Mouse (Mus musculus) stomach, embryonic 16.5 days (tissue): ENCODE data around the gene Nudt3. TPM values are rescaled to one million over a fixed set of nuclear protein-coding genes. Genes with fewer than 3 reads are reported as not detected.

Experiments used
- ATAC-seq: fragments of 200-750 bp; cut with Nextera tagmentation; 2 replicates; pipeline ENCODE4 v1.8.0; 2017; ENCODE audit warnings: moderate number of reproducible peaks, moderate TSS enrichment; ENCODE audit not compliant: insufficient read depth, low FRiP score
- H3K27ac ChIP-seq: fragments of 300-500 bp; sonication (generic); 2 replicates; pipeline ENCODE4 v1.5.1; 2014; ENCODE audit warnings: low read length
- H3K27me3 ChIP-seq: fragments of 300-500 bp; sonication (generic); 2 replicates; pipeline ENCODE4 v1.6.1; 2014; ENCODE audit warnings: low read length, control low read depth, mixed read lengths; ENCODE audit not compliant: control insufficient read depth, insufficient read depth
- H3K36me3 ChIP-seq: fragments of 300-500 bp; sonication (generic); 2 replicates; pipeline ENCODE4 v1.6.1; 2014; ENCODE audit warnings: low read length; ENCODE audit not compliant: control insufficient read depth, insufficient read depth
- H3K4me1 ChIP-seq: fragments of 300-500 bp; sonication (generic); 2 replicates; pipeline ENCODE4 v1.6.1; 2014; ENCODE audit warnings: low read length, control low read depth, mixed read lengths; ENCODE audit not compliant: control insufficient read depth, insufficient read depth
- H3K4me2 ChIP-seq: fragments of 300-500 bp; sonication (generic); 2 replicates; pipeline ENCODE4 v1.6.1; 2014; ENCODE audit warnings: low read depth, low read length, mixed read lengths
- H3K4me3 ChIP-seq: fragments of 300-500 bp; sonication (generic); replicated peaks from 2 replicates; pipeline ENCODE4 v1.5.1; 2014; ENCODE audit warnings: mild to moderate bottlenecking, low read length
- H3K9ac ChIP-seq: fragments of 300-500 bp; sonication (generic); 2 replicates; pipeline ENCODE4 v1.6.1; 2014; ENCODE audit warnings: low read length
- H3K9me3 ChIP-seq: fragments of 300-500 bp; sonication (generic); replicated peaks from 2 replicates; pipeline ENCODE4 v1.6.1; 2016; ENCODE audit warnings: low read length, control low read depth; ENCODE audit not compliant: control insufficient read depth
- WGBS: fragments of 180-500 bp; shearing (Covaris S2); extraction: QIAGEN DNeasy Blood & Tissue Kit; methylation state at CpG from one replicate; pipeline ENCODE4 v1.1.7; 2014; 5-methylcytosine and 5-hydroxymethylcytosine counted together
- polyA plus RNA-seq: library from polyadenylated mRNA; unstranded; fragments of >200 nt; fragmentation: Nextera tagmentation; extraction: Ambion mirVana; gene quantifications from 2 replicates; pipeline ENCODE4 v1.2.1, GENCODE M21; 2015

Gene Nudt3
- 63.1 and 63.4 TPM in 2 replicates for polyA plus RNA-seq

DNA sequence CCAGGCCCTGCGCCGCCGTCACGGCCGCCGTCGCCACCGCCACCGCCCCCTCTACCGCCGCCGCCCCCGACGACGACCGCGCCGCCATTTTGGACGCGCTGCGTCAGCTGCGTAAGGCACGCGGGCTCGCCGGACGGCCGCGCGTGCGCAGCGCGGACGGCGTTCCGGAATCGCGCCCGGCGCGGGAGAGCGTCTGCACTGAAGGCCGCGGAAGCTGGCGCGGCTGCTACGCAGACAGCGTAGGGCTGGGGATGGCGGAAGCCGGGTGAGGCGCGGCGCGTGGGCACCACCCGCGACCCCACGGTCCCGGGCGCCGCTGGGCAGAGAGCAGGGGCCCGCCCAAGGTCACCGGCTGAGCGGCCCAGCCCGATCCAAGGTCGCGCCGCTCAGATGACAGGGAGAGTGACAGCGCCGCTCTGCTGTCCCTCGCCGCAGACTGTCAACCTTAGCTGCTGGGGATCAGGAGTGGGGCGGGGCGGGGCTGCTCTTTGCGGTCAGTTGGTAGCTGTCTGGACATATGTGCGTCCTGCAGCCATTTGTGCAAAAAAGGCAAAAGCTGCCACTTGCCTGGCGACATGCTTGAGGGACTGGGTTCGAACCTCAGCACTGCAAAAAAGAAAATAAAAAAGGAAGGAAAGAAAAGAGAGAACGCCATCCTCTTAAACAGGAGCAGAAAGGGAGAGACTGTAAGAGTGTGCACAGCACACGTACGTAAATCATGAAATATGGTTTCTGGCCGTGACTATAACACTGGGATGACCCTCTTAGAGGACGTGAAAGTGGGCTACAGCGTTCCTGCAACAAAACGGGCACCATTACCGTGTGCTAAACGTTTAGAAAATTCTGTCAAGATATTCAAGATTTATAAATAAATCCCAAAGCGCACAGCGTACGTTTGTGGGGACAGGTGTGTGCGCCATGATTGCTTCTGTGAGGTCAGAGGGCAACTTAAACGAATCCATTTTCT, at the start of gene Nudt3:
Gene Nudt3 (minus strand): TSS at position 136 of the 967 bp plus-strand sequence.
- Histone ChIP-seq H3K27me3 (no peaks in the 10 kb centered on the region), H3K27ac (peak within 1 kb of the TSS; percentile 93), H3K4me1 (peaks cover 10% of the 10 kb centered on the region; the same call in 1 of the 2 replicates), H3K9me3 (no peaks in the 10 kb centered on the region), H3K4me3 (peak within 1 kb of the TSS; percentile 82), H3K36me3 (no peaks in the 10 kb centered on the region), H3K9ac (peak within 1 kb of the TSS; percentile 98), H3K4me2 (peak within 1 kb of the TSS; percentile 73)
- WGBS: 5% methylated on average over 83 of the region's 91 CpGs
- ATAC-seq: peak; percentile 94

- no peak for ATAC-seq
- Histone ChIP-seq H3K9ac (no peak overlapping the region), H3K4me3 (no peak overlapping the region), H3K4me2 (no peak overlapping the region), H3K27ac (no peak overlapping the region), H3K4me1 (no peaks in the 10 kb centered on the region), H3K27me3 (no peaks in the 10 kb centered on the region), H3K36me3 (no peaks in the 10 kb centered on the region), H3K9me3 (no peaks in the 10 kb centered on the region)
- 82% methylated on average over 6 of the region's 6 CpGs for WGBS
Measured at GRCm38 (mm10) chr17:27671720-27672119, 48.4 kb upstream of the Nudt3 start.

DNA sequence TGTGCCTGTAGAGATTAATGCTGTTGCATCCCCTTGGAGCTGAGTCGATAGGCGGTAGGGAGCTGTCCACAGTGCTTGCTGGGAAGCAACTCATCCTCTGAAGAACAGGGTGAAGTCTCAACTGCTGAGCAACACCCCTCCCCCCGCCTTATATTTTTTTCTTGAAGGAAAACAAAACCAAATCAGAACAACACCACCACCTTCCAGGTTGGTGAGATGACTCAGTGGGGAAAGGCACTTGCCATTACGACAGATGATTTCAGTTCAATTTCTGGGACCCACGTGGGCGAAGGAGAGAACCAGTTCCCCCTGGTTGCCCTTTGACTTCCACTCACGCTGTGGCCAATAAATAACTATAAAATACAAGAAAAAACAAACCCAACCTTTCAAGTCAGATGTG, 35.5 kb upstream of the Nudt3 start:
- no peak for ATAC-seq
- H3K27ac ChIP-seq: no peak overlapping the region
- H3K4me1 ChIP-seq: peaks cover 8% of the 10 kb centered on the region
- H3K36me3 ChIP-seq: no peaks in the 10 kb centered on the region
- whole genome bisulfite sequencing: 66% methylated on average over 7 of the region's 7 CpGs
- H3K4me2 ChIP-seq: no peak overlapping the region
- no peaks in the 10 kb centered on the region for H3K9me3 ChIP-seq
- H3K9ac ChIP-seq: no peak overlapping the region
- H3K4me3 ChIP-seq: no peak overlapping the region
- H3K27me3 ChIP-seq: peaks cover 27% of the 10 kb centered on the region

DNA sequence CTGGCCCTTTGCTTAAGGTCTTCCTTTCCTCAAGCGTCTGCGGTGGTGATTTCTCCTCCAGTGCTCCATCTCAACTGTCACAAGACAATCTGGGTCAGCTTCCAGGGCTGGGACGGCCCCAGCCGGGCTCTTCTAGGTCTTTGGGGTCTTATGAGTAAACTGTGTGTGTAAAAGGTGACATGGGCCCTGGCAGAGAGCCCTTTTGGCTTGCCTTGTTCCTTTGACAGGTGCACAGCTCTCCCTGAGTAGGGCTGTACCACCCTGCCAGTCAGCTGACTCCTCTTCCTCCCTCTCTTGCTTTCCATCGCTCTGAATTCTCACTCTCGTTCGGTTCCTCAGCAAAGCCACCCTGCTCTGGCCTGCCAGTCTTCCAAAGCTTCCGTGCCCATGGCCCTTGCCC, 33.8 kb upstream of the Nudt3 start:
- H3K4me1 ChIP-seq: peaks cover 8% of the 10 kb centered on the region
- H3K27me3 ChIP-seq: peaks cover 27% of the 10 kb centered on the region
- WGBS: 66% methylated on average over 8 of the region's 8 CpGs

DNA sequence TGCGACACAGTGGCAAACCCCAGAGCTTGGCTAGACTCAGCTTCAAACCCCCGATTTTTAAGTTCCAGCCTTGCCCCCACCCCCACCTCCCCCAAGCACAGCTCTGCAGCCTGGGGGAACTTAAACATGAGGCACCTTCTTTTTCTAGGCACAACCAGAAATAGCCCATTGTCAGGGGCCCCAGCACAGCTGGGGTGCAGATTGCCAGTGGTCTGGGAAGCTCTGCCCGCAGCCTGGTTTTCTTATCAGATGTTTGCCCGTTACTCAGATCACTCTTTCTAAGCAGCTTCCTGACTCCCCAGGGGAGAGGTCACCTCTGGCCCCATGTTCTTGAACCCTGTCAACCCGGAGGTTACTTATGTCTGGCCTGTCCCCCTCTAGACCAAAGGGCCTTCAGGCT, 33.1 kb upstream of the Nudt3 start:
- Histone ChIP-seq H3K4me2 (no peak overlapping the region), H3K27me3 (peaks cover 27% of the 10 kb centered on the region), H3K27ac (no peak overlapping the region), H3K4me1 (peaks cover 8% of the 10 kb centered on the region), H3K36me3 (no peaks in the 10 kb centered on the region), H3K9me3 (no peaks in the 10 kb centered on the region), H3K4me3 (no peak overlapping the region), H3K9ac (no peak overlapping the region)
- no peak for ATAC-seq
- 20% methylated on average over 5 of the region's 5 CpGs for WGBS

More for the DNA sequence above, 33.8 kb upstream of the Nudt3 start:
- ATAC-seq: no peak
- no peaks in the 10 kb centered on the region for H3K36me3 ChIP-seq
- no peak overlapping the region for H3K4me3 ChIP-seq
- H3K9me3 ChIP-seq: no peaks in the 10 kb centered on the region
- no peak overlapping the region for H3K9ac ChIP-seq
- no peak overlapping the region for H3K27ac ChIP-seq
- no peak overlapping the region for H3K4me2 ChIP-seq

DNA sequence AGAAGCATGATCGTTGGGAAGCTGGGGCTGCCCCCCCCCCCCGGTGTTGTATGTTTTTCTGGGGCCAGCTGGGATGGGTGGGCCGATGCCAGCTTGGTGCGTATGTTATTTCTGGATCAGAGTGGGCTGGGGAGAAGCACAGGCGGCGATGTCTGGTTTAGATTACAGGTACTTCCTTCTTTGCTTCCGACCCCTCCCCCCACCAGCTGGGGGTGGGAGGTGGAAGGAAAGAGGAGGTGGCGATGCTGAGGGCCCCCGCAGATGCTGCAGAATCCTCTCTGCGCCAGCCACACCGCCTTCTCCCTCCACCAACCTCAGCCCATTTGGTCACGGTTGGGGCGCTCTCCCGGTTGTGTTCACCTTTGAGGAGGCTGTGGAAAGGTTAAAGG, 32.7 kb upstream of the Nudt3 start:
- H3K9ac ChIP-seq: no peak overlapping the region
- ATAC-seq: no peak
- 6% methylated on average over 14 of the region's 14 CpGs for WGBS

DNA sequence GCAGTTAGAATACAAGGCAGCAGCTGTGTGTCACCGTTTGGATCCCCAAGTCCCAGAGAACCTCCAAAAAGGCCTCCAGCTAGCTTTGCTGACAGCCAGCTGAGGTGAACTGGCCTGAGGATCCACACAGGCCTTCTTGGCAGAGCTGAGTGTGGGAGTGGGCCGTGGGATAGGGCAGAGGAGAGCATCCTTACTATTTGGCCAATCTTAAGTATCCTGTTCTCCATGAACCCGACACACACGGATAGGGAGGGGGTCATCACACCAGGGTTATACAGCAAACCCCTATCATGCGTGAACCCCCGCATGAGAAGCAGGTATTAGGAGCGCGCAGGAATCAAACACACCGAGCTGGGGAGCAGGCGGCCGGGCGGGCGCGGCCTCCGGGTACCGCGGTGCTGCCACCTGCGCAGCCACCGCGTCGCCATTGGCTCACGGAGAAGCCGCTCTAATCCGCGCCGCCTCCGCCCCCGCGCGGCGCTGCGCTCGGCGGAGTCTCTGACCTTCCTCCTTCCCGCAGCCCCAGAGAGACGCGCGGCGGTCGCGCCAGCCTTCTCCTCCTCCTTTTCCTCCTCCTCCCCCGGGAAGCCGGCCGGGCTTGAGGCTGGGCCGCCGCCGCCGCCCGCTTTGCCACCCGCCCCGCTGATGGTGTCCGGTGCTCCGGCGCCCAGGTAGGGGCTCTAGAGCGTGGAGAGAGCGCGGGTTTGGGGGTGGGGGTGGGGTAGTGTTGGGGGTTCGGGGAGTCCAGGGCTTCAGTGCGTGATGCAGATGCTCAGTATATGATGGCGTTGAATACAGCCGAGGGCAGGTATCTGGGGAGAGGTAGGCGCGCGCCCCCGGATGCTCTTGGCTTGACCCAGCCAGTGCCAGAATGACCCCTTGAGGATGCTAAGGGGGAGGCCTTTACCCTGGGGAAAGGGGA, 32.1 kb upstream of the Nudt3 start, which contains the start of gene Pacsin1:
Gene Pacsin1 (plus strand): TSS at position 421 of the 922 bp plus-strand sequence.
- Histone ChIP-seq H3K9me3 (no peaks in the 10 kb centered on the region), H3K4me3 (peak within 1 kb of the TSS; percentile 49), H3K27me3 (peaks cover 27% of the 10 kb centered on the region), H3K36me3 (no peaks in the 10 kb centered on the region), H3K4me2 (peak within 1 kb of the TSS; percentile 81), H3K27ac (no peak within 1 kb of the TSS), H3K4me1 (peaks cover 8% of the 10 kb centered on the region), H3K9ac (peak within 1 kb of the TSS; percentile 57)
- WGBS: 3% methylated on average over 63 of the region's 65 CpGs
- peak; percentile 52; the same call in 1 of the 2 replicates for ATAC-seq

More for the DNA sequence above, 32.7 kb upstream of the Nudt3 start:
- H3K4me2 ChIP-seq: peak overlapping the region; percentile 81
- H3K9me3 ChIP-seq: no peaks in the 10 kb centered on the region
- H3K4me1 ChIP-seq: peaks cover 8% of the 10 kb centered on the region
- H3K4me3 ChIP-seq: peak overlapping the region; percentile 49
- H3K27me3 ChIP-seq: peaks cover 27% of the 10 kb centered on the region
- no peaks in the 10 kb centered on the region for H3K36me3 ChIP-seq
- no peak overlapping the region for H3K27ac ChIP-seq

- H3K4me1 ChIP-seq: peaks cover 8% of the 10 kb centered on the region
- no peak for ATAC-seq
- H3K36me3 ChIP-seq: no peaks in the 10 kb centered on the region
- no peak overlapping the region for H3K4me2 ChIP-seq
- H3K27me3 ChIP-seq: peaks cover 27% of the 10 kb centered on the region
- no peak overlapping the region for H3K4me3 ChIP-seq
- no peaks in the 10 kb centered on the region for H3K9me3 ChIP-seq
- H3K27ac ChIP-seq: no peak overlapping the region
- 54% methylated on average over 10 of the region's 10 CpGs for WGBS
- no peak overlapping the region for H3K9ac ChIP-seq
Measured at GRCm38 (mm10) chr17:27653253-27653959, 30.1 kb upstream of the Nudt3 start.
